Mouse (Mus musculus) limb, embryonic 12.5 days (tissue): Measurements from ENCODE around the gene Scaf8. TPM values are rescaled to one million over a fixed set of nuclear protein-coding genes. Genes with fewer than 3 reads are reported as not detected.
"Not testable (repeated sequence)": the region's sequence is repeated elsewhere in the genome, so short reads cannot be mapped to it uniquely, and the experiment has no call there.

Source experiments
- ATAC-seq: fragments of 200-750 bp; cut with Nextera tagmentation; 2 replicates; pipeline ENCODE4 v1.8.0; 2017; ENCODE audit warnings: low read depth, moderate TSS enrichment; ENCODE audit not compliant: insufficient number of reproducible peaks, insufficient read depth, low FRiP score, low TSS enrichment
- H3K27ac ChIP-seq: fragments of 300-500 bp; sonication (generic); 2 replicates; pipeline ENCODE4 v1.5.1; 2016; ENCODE audit warnings: mild to moderate bottlenecking, moderate library complexity
- H3K27me3 ChIP-seq: fragments of 300-500 bp; sonication (generic); 2 replicates; pipeline ENCODE4 v1.6.1; 2016; ENCODE audit warnings: mild to moderate bottlenecking, moderate library complexity
- H3K36me3 ChIP-seq: fragments of 300-500 bp; sonication (generic); 2 replicates; pipeline ENCODE4 v1.6.1; 2016; ENCODE audit warnings: mild to moderate bottlenecking, moderate library complexity
- H3K4me1 ChIP-seq: fragments of 300-500 bp; sonication (generic); replicated peaks from 2 replicates; pipeline ENCODE4 v1.6.1; 2016
- H3K4me2 ChIP-seq: fragments of 300-500 bp; sonication (generic); 2 replicates; pipeline ENCODE4 v1.6.1; 2016; ENCODE audit warnings: mild to moderate bottlenecking, moderate library complexity
- H3K4me3 ChIP-seq: fragments of 300-500 bp; sonication (generic); replicated peaks from 2 replicates; pipeline ENCODE4 v1.5.1; 2016; ENCODE audit warnings: mild to moderate bottlenecking
- H3K9ac ChIP-seq: fragments of 300-500 bp; sonication (generic); replicated peaks from 2 replicates; pipeline ENCODE4 v1.6.1; 2016; ENCODE audit warnings: mild to moderate bottlenecking, moderate library complexity
- H3K9me3 ChIP-seq: fragments of 300-500 bp; sonication (generic); 2 replicates; pipeline ENCODE4 v1.6.1; 2016; ENCODE audit warnings: mild to moderate bottlenecking, moderate library complexity
- WGBS: fragments of 180-500 bp; shearing (Covaris S2); methylation state at CpG from one replicate; pipeline ENCODE4 v1.1.7; 2016; 5-methylcytosine and 5-hydroxymethylcytosine counted together
- polyA plus RNA-seq: library from polyadenylated mRNA; unstranded; fragments of >200 nt; fragmentation: Nextera tagmentation; extraction: Ambion mirVana; gene quantifications from 2 replicates; pipeline ENCODE4 v1.2.1, GENCODE M21; 2016

Scaf8 gene
- polyA plus RNA-seq, 1 experiment from 2014 or later: 28.8 TPM

- not testable (repeated sequence) for H3K9me3 ChIP-seq, H3K27ac ChIP-seq, H3K9ac ChIP-seq, H3K4me2 ChIP-seq, ATAC-seq, H3K4me1 ChIP-seq, H3K4me3 ChIP-seq, H3K27me3 ChIP-seq
- WGBS: 97% methylated on average over 9 of the region's 9 CpGs
- peaks cover 42% of the 10 kb centered on the region for H3K36me3 ChIP-seq
These were observed 41.4 kb downstream of the Scaf8 start for GRCm38 (mm10) chr17:3156176-3156575.

GRCm38 (mm10) chr17:3157016-3157415 lies 42.2 kb downstream of the Scaf8 start:
- no peak for ATAC-seq
- no peak overlapping the region for H3K4me2 ChIP-seq
- H3K9ac ChIP-seq: no peak overlapping the region
- no peaks in the 10 kb centered on the region for H3K9me3 ChIP-seq
- no peaks in the 10 kb centered on the region for H3K4me1 ChIP-seq
- H3K36me3 ChIP-seq: peaks cover 45% of the 10 kb centered on the region
- no peaks in the 10 kb centered on the region for H3K27me3 ChIP-seq
- no peak overlapping the region for H3K27ac ChIP-seq
- no peak overlapping the region for H3K4me3 ChIP-seq

DNA sequence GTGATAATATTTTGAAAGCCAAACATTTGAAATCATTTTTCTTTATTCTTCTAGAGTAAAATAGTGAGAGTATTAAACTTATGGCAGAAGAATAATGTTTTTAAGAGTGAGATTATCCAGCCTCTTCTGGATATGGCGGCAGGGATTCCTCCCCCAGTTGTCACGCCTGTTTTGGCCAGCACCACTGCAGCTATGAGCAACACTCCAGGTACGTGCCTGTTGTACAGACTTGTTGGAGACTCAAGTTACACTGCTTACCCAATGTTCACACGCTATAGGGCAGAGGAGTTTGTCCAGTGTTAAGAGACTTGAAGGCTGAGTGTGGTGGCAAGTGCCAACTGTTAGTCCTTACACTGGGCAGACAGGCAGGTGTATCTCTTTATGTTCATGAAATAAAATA lies 48.1 kb downstream of the Scaf8 start:
- no peaks in the 10 kb centered on the region for H3K27me3 ChIP-seq
- H3K4me1 ChIP-seq: no peaks in the 10 kb centered on the region
- peaks cover 45% of the 10 kb centered on the region for H3K36me3 ChIP-seq
- H3K4me3 ChIP-seq: no peak overlapping the region
- H3K9me3 ChIP-seq: no peaks in the 10 kb centered on the region
- no peak overlapping the region for H3K27ac ChIP-seq
- no peak overlapping the region for H3K9ac ChIP-seq
- WGBS: 90% methylated on average over 4 of the region's 4 CpGs
- H3K4me2 ChIP-seq: no peak overlapping the region
- no peak for ATAC-seq

DNA sequence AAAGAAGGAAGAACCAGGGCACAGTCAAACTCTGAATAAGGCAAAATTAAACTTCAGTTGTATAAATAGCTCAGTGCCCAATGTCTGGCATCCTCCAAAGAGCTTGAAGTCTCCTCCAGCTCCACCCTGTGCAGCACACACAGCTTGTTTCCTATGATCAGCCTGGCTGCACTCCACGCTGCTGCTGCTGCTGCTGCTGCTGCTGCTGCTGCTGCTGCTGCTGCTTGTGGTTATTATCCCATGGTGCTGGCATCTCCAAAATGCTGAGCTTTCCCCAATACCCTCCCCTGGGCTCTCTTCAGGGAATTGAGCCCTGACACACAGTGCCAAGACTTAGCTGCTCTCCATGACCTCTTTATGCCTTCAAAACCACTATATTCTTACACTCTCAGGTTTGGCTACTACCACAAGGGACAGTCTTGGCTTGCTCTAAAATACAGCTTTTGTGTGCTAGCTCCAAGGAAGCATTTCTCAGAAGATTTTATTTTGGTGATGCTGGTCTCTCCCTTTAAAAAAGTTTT lies 65.7 kb downstream of the Scaf8 start:
- not testable (repeated sequence) for H3K9ac ChIP-seq, H3K9me3 ChIP-seq, H3K4me3 ChIP-seq, H3K27ac ChIP-seq, ATAC-seq, H3K4me2 ChIP-seq, H3K27me3 ChIP-seq, H3K4me1 ChIP-seq
- peaks cover 73% of the 10 kb centered on the region for H3K36me3 ChIP-seq
- 92% methylated on average over 1 of the region's 1 CpGs for WGBS

DNA sequence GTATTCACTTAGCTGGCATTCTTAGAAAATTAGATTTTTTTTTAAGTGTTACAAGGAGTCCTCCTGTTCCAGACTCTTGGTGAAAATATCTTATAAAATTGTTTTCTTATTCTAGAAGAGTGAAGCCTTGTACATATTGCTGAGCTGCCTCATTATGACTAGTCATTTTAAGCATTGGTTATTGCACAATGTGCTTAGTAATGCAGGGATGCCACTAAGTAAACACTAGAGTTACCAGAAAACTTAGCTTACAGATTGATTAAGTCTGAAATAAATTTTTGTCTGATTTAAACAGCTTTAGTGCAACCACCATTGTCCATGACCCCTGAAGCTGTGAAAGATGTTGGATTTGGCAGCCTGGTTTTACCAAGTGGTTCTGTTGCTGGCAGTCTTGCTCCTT lies 80.7 kb downstream of the Scaf8 start:
- peaks cover 68% of the 10 kb centered on the region for H3K36me3 ChIP-seq
- ATAC-seq, H3K9ac ChIP-seq, H3K9me3 ChIP-seq, H3K4me2 ChIP-seq, H3K4me1 ChIP-seq, H3K4me3 ChIP-seq, H3K27ac ChIP-seq, H3K27me3 ChIP-seq: not testable (repeated sequence)

- 48% methylated on average over 8 of the region's 8 CpGs for WGBS
- peak overlapping the region; percentile 69; the same call in 1 of the 2 replicates for H3K27ac ChIP-seq
- H3K4me1 ChIP-seq: peaks cover 12% of the 10 kb centered on the region
These were observed 85.6 kb downstream of the Scaf8 start for GRCm38 (mm10) chr17:3200328-3200727.

DNA sequence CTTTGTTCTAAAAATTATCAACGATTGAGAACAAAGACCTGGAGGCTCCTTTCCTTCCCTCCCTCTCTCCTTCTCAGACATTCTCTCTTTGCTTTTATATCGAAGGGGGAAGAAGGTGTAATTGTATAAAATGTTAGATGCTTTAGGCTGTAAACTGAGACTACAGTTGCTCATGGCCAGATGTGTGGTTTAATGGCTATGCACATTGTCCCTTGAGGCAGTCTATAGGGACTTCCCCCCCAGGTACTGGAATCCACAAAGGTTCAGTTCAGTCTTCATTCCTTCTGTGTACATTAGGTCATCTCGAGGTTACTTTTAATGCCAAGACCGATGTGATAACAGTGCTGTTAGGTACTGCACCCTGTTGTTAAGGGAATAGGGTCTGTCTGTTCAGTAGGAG lies 89.1 kb downstream of the Scaf8 start:
- Histone ChIP-seq H3K4me2 (no peak overlapping the region), H3K4me3 (no peak overlapping the region), H3K36me3 (peaks cover 24% of the 10 kb centered on the region), H3K9ac (no peak overlapping the region), H3K9me3 (no peaks in the 10 kb centered on the region), H3K27ac (no peak overlapping the region), H3K4me1 (peaks cover 33% of the 10 kb centered on the region), H3K27me3 (no peaks in the 10 kb centered on the region)
- ATAC-seq: no peak
- 70% methylated on average over 4 of the region's 4 CpGs for WGBS

More at GRCm38 (mm10) chr17:3200328-3200727, 85.6 kb downstream of the Scaf8 start:
- no peak overlapping the region for H3K4me3 ChIP-seq
- H3K9me3 ChIP-seq: no peaks in the 10 kb centered on the region
- H3K27me3 ChIP-seq: no peaks in the 10 kb centered on the region
- no peak overlapping the region for H3K4me2 ChIP-seq
- peak; percentile 83 for ATAC-seq
- H3K36me3 ChIP-seq: peaks cover 53% of the 10 kb centered on the region
- no peak overlapping the region for H3K9ac ChIP-seq

DNA sequence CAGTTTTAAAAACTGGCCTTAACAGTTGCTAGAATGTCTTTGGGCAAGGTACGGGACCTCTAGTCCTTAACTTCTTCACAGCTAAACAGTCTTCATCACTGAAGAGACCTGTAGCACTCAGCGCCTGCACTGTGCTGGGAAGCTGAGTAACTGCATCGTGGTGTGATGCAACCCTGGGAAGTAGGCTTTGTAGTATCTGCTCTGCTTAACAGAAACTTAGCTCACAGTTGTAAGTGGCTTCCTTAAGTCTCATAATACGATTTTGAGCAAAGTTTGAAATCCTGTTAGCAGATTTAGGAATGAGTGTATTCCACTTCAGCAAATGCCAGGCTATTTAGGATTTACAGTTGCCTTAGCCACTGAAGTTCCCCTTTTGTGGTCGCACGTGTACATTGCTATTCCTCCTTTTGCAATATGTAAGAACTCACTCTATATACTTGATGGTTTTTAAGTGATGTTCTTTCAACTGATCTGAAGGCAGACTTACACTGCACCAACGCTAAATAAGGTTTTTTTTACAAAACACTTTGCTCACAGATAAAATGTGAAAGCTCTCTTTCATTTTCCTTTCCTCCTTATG lies 90.1 kb downstream of the Scaf8 start:
- H3K9ac ChIP-seq: no peak overlapping the region
- H3K4me1 ChIP-seq: peaks cover 31% of the 10 kb centered on the region
- no peak for ATAC-seq
- no peak overlapping the region for H3K4me2 ChIP-seq
- H3K4me3 ChIP-seq: no peak overlapping the region
- no peaks in the 10 kb centered on the region for H3K27me3 ChIP-seq
- H3K36me3 ChIP-seq: peaks cover 24% of the 10 kb centered on the region
- no peaks in the 10 kb centered on the region for H3K9me3 ChIP-seq
- 93% methylated on average over 7 of the region's 7 CpGs for WGBS
- H3K27ac ChIP-seq: no peak overlapping the region

DNA sequence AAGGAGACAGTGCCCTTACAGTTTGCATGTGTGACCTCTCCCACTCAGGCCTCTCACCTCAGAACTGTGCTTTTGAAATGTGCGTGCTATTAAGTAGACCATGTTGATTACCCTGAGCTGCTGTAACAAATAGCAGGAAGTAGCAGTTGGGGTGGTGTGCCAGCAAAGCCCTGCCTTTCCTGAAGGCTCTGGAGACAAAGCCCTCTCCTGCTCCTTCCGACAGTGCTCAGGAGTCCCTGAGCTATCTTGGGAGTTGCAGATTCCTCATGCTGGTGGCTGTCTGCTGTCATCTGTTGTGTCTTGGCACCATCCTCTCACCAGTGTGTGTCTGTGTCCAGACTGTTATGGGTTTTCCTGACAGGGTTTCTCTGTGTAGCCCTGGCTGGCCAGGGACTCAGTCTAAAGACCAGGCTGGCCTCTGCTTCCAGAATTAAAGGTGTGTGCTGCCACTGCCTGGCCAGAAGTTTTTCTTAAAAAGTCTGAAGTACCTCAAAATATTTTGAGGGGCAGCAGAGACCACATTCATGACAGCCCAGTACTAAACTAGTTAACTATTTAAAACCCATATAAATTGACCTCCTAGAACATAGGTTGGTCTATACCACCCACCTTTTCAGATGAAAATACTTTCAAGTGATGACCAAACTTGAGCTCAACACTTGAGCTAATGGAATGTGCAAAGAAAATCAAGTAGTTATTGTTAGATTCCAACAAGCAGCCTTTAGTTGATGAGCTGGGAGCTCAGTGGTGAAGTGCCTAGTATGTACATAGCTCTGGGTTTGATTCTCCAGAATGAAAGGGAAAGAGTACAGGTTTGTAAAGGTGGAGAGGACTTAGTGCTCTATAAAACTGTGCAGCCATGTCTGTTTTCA lies 92.0 kb downstream of the Scaf8 start:
- WGBS: 56% methylated on average over 2 of the region's 2 CpGs
- H3K9ac ChIP-seq: no peak overlapping the region; the same call in 1 of the 2 replicates
- H3K9me3 ChIP-seq: no peaks in the 10 kb centered on the region
- H3K27me3 ChIP-seq: no peaks in the 10 kb centered on the region
- no peak for ATAC-seq
- peak overlapping the region; percentile 80; the same call in 1 of the 2 replicates for H3K27ac ChIP-seq
- H3K4me3 ChIP-seq: no peak overlapping the region
- H3K36me3 ChIP-seq: peaks cover 22% of the 10 kb centered on the region
- H3K4me2 ChIP-seq: no peak overlapping the region
- peaks cover 23% of the 10 kb centered on the region for H3K4me1 ChIP-seq

GRCm38 (mm10) chr17:3207529-3208240 lies 92.9 kb downstream of the Scaf8 start:
- no peaks in the 10 kb centered on the region for H3K27me3 ChIP-seq
- no peak for ATAC-seq
- no peak overlapping the region for H3K4me3 ChIP-seq
- H3K27ac ChIP-seq: peak overlapping the region; percentile 56; the same call in 1 of the 2 replicates
- WGBS: 75% methylated on average over 6 of the region's 6 CpGs
- no peaks in the 10 kb centered on the region for H3K9me3 ChIP-seq
- no peak overlapping the region for H3K4me2 ChIP-seq
- H3K36me3 ChIP-seq: peaks cover 26% of the 10 kb centered on the region; the same call in 1 of the 2 replicates
- peaks cover 23% of the 10 kb centered on the region for H3K4me1 ChIP-seq
- no peak overlapping the region for H3K9ac ChIP-seq

DNA sequence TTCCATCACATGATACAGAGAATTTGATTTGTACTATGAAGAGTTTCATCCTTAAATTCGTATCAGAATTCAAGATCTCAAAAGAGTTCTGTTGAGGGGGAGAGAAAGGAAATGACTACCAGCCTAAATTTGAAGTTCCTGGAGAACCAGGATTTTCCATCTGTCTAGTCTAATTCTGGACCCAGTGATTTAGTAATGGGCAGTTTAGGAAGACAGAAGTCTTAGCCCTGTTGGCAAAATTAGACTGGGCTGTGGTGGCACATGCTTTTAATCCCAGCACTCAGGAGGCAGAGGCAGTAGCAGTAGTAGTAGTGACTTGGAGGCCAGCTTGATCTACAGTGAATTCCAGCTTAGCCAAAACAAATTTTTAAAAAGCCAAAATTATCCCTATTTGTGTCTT lies 93.7 kb downstream of the Scaf8 start:
- peaks cover 23% of the 10 kb centered on the region for H3K4me1 ChIP-seq
- H3K4me3 ChIP-seq: no peak overlapping the region
- WGBS: 83% methylated on average over 1 of the region's 1 CpGs
- H3K9ac ChIP-seq: no peak overlapping the region
- no peak for ATAC-seq
- no peaks in the 10 kb centered on the region for H3K9me3 ChIP-seq
- H3K27ac ChIP-seq: no peak overlapping the region
- H3K4me2 ChIP-seq: no peak overlapping the region
- no peaks in the 10 kb centered on the region for H3K27me3 ChIP-seq
- peaks cover 34% of the 10 kb centered on the region; the same call in 1 of the 2 replicates for H3K36me3 ChIP-seq
